Mouse (Mus musculus) midbrain, embryonic 14.5 days (tissue): Measurements from ENCODE around the gene Il3ra. TPM values are rescaled to one million over a fixed set of nuclear protein-coding genes. Genes with fewer than 3 reads are reported as not detected.

ENCODE experiments used
- ATAC-seq: fragments of 200-750 bp; cut with Nextera tagmentation; 2 replicates; pipeline ENCODE4 v1.8.0; 2017; ENCODE audit warnings: moderate number of reproducible peaks, moderate library complexity; ENCODE audit not compliant: low FRiP score, low TSS enrichment
- DNase-seq: peaks from one replicate; pipeline ENCODE4 v3.0.0-alpha.2; 2015
- H3K27ac ChIP-seq: fragments of 300-500 bp; sonication (generic); replicated peaks from 2 replicates; pipeline ENCODE4 v1.5.1; 2014; ENCODE audit warnings: mild to moderate bottlenecking, low read depth, low read length, moderate library complexity
- H3K27me3 ChIP-seq: fragments of 300-500 bp; sonication (generic); 2 replicates; pipeline ENCODE4 v1.6.1; 2014; ENCODE audit warnings: low read length, control low read depth, mixed read lengths; ENCODE audit not compliant: control insufficient read depth, insufficient read depth
- H3K36me3 ChIP-seq: fragments of 300-500 bp; sonication (generic); 2 replicates; pipeline ENCODE4 v1.6.1; 2014; ENCODE audit warnings: low read length, control low read depth; ENCODE audit not compliant: control insufficient read depth, insufficient read depth
- H3K4me1 ChIP-seq: fragments of 300-500 bp; sonication (generic); 2 replicates; pipeline ENCODE4 v1.6.1; 2014; ENCODE audit warnings: mild to moderate bottlenecking, antibody characterized with exemption, low read length, control low read depth; ENCODE audit not compliant: control insufficient read depth, insufficient read depth
- H3K4me2 ChIP-seq: fragments of 300-500 bp; sonication (generic); 2 replicates; pipeline ENCODE4 v1.6.1; 2014; ENCODE audit warnings: mild to moderate bottlenecking, low read length, moderate library complexity
- H3K4me3 ChIP-seq: fragments of 300-500 bp; sonication (generic); replicated peaks from 2 replicates; pipeline ENCODE4 v1.5.1; 2014; ENCODE audit warnings: low read depth, low read length
- H3K9ac ChIP-seq: fragments of 300-500 bp; sonication (generic); replicated peaks from 2 replicates; pipeline ENCODE4 v1.6.1; 2014; ENCODE audit warnings: mild to moderate bottlenecking, low read length, moderate library complexity
- H3K9me3 ChIP-seq: fragments of 300-500 bp; sonication (generic); 2 replicates; pipeline ENCODE4 v1.6.1; 2016; ENCODE audit warnings: low read length, control low read depth, mixed read lengths; ENCODE audit not compliant: control insufficient read depth
- WGBS: fragments of 180-500 bp; shearing (Covaris S2); extraction: QIAGEN DNeasy Blood & Tissue Kit; methylation state at CpG from one replicate; pipeline ENCODE4 v1.1.7; 2014; 5-methylcytosine and 5-hydroxymethylcytosine counted together
- polyA plus RNA-seq: library from polyadenylated mRNA; unstranded; fragments of >200 nt; fragmentation: Nextera tagmentation; extraction: Ambion mirVana; gene quantifications from 2 replicates; pipeline ENCODE4 v1.2.1, GENCODE M21; 2014

Gene Il3ra
- polyA plus RNA-seq, 1 experiment from 2014 or later, result 2.4 TPM

DNA sequence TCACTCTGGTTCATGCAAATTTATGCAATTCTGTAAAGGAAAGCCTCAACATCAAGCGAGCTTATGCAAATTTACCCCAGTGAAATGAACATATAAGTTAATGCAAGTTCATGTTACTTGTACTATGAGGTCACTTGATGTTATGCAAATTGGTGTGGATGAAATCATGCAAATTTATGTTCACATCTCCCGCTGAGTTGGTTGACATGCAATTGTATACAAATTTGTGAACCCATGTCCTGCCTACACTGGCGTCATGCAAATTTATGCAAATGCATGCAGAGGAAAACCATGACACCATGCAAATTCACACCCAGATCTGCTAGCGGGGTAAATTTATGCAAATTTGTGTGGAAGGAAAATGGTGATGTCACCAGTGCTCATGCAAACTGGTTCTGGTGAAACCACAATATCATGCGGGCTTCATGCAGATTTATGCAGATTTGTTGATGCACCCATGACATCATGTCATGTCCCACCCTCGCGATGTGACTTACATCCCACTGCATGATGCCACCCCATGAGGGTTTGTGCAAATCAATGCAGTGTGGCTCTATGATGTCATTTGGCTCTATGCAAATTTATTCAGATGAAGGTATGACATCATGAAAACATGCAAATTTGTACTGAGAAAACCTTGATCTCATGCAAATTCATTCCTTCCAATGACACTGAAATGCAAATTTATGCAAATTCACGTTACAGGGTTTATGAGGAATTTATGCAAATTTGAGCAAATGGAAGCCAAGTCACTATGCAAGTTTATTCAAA is 7.8 kb downstream of the Il3ra start:
- Histone ChIP-seq H3K4me3 (no peak overlapping the region), H3K9me3 (peaks cover 31% of the 10 kb centered on the region), H3K9ac (no peak overlapping the region), H3K27ac (no peak overlapping the region), H3K4me2 (no peak overlapping the region), H3K4me1 (no peaks in the 10 kb centered on the region), H3K27me3 (no peaks in the 10 kb centered on the region), H3K36me3 (no peaks in the 10 kb centered on the region)
- ATAC-seq (peak; percentile 19; the same call in 1 of the 2 replicates), DNase-seq (no peak)
- WGBS, result 79% methylated on average over 8 of the region's 8 CpGs

DNA sequence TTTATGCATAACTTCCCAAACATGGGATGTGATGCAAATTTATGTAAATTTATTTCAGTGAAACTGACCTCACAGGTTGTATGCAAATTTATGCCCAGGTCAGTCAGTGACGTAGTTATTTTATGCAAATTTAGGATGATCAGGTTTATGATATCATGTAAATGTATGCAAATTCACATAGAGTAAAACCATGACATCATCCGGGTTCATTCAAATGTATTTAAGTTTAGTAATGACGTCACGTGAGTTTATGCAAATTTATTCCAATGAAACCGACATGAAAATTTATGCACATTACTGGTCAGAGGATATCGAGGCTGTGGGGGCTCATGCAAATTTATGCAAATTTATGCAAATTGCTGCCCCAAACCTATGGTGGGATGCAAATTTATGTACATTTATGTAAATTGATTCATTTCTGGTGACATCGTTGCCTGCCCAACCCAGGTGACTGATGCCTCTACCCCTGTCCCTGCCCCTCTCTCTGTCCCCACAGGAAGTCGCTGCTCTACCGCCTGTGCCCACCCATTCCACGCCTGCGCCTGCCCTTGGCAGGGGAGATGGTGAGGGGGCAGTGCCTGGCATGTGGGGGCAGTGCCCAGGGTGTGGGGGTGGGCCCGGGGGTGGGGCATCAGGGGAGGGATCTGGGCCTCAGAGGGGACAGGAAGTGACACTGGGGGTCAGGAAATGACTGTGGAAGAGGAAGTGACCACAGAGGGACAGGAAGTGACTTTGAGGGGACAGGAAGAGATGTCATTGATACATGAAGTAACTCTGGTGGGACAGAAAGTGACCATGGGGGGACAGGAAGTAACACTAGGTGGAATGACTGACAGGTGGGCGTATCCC is 8.7 kb downstream of the Il3ra start:
- Histone ChIP-seq H3K4me2 (no peak overlapping the region), H3K27ac (no peak overlapping the region), H3K4me1 (no peaks in the 10 kb centered on the region), H3K9me3 (peaks cover 23% of the 10 kb centered on the region), H3K9ac (no peak overlapping the region), H3K36me3 (no peaks in the 10 kb centered on the region), H3K4me3 (no peak overlapping the region), H3K27me3 (no peaks in the 10 kb centered on the region)
- ATAC-seq (peak; percentile 36), DNase-seq (peak; percentile 68)
- WGBS, result 67% methylated on average over 13 of the region's 13 CpGs

DNA sequence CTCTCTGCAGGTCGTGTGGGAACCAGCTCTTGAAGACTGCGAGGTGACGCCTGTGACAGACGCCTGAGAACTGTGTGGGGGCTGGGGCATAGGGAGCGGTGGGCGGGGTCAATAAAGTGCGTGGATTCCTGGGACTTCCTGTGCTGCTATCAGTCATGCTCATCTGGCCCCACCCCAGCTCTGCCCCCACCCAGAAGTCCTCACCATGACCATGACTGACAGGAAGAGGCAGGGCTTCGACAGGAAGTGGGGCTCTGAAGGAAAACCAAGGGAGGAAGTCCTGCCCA is 9.2 kb downstream of the Il3ra start:
- ATAC-seq (no peak), DNase-seq (peak; percentile 0)
- Histone ChIP-seq H3K9me3 (peaks cover 18% of the 10 kb centered on the region; the same call in 1 of the 2 replicates), H3K27me3 (no peaks in the 10 kb centered on the region), H3K9ac (no peak overlapping the region), H3K27ac (no peak overlapping the region), H3K4me3 (no peak overlapping the region), H3K4me1 (no peaks in the 10 kb centered on the region), H3K36me3 (no peaks in the 10 kb centered on the region), H3K4me2 (no peak overlapping the region)
- WGBS, result 95% methylated on average over 8 of the region's 8 CpGs

- Histone ChIP-seq H3K9me3 (no peaks in the 10 kb centered on the region), H3K9ac (no peak overlapping the region), H3K4me3 (no peak overlapping the region), H3K27me3 (no peaks in the 10 kb centered on the region), H3K4me2 (no peak overlapping the region), H3K36me3 (no peaks in the 10 kb centered on the region), H3K27ac (no peak overlapping the region), H3K4me1 (no peaks in the 10 kb centered on the region)
- DNase-seq, result peak; percentile 29
- 82% methylated on average over 1 of the region's 1 CpGs for WGBS
- ATAC-seq, result peak; percentile 46; the same call in 1 of the 2 replicates
Measured at GRCm38 (mm10) chr14:14395535-14395934, 49.5 kb downstream of the Il3ra start.

DNA sequence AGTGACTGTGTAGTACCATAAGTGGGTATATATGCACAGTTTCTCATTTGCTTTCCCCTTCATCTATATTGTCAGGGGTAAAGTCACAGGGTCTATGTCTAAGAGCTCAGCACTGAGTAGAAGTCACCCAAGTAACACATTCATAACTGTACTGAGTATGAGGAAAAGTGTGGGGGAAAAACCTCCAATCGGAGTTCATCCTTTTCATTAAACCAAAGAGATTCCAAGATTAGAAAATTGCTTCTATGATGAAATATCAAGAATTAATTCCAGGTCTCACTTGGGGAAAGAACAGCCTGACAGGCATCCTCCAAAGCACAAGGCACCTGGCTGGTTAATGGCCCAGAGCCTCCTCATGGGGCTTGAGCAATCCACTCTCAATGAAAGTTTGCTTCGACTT is 54.9 kb downstream of the Il3ra start, which contains the start of gene Olfr721-ps1:
Gene Olfr721-ps1 (plus strand): TSS at position 301 of the 400 bp plus-strand sequence.
- H3K4me3 ChIP-seq, result no peak within 1 kb of the TSS
- WGBS, result 79% methylated on average over 2 of the region's 2 CpGs
- H3K4me2 ChIP-seq, result no peak within 1 kb of the TSS
- H3K4me1 ChIP-seq, result no peaks in the 10 kb centered on the region
- no peaks in the 10 kb centered on the region for H3K9me3 ChIP-seq
- H3K27me3 ChIP-seq, result no peaks in the 10 kb centered on the region
- H3K27ac ChIP-seq, result no peak within 1 kb of the TSS
- H3K36me3 ChIP-seq, result no peaks in the 10 kb centered on the region
- no peak within 1 kb of the TSS for H3K9ac ChIP-seq
- ATAC-seq, result no peak
- DNase-seq, result no peak

Other genes starting within 250 kb of the Il3ra start
- 240 and 278 TPM in 2 replicates for gene Psmd6, start 225.3 kb upstream of the Il3ra start, polyA plus RNA-seq
- gene Olfr720, start 159.4 kb upstream of the Il3ra start, polyA plus RNA-seq, result not detected in 2 replicates
- 0.05 TPM in 1 of 2 replicates, not detected in the other for gene Olfr31, start 23.4 kb upstream of the Il3ra start, polyA plus RNA-seq
- not detected in 2 replicates for gene Olfr721-ps1, start 55.0 kb downstream of the Il3ra start, polyA plus RNA-seq